9 mouse cellular contexts compared by ENCODE assay signal in the genomic region with DNA sequence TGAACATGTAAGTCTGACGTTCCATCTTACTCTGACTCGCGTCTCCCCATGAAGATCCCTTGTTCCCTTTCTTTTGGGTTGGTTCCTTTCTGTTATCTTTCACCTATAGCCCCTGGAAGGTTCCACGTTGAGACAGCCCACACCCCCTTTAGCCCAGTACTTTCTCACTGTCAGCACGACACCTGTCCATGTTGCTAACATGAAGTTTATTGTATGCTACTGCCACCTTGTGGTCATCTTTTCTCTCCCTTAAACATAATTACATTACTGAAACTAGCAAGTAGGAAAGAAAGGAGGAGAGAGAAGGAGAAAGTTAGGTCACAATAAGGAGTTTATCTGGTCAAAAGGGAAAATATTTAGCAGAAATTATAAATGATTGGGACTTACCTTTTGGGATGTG. TPM values are rescaled to one million over a fixed set of nuclear protein-coding genes. Genes with fewer than 3 reads are reported as not detected.
DNase-seq lines count a peak whose midpoint lies in the region; ATAC-seq and TF ChIP-seq lines count a peak whose summit lies in the region.
"Had no signal": no experiment of that assay in that cellular context is flagged by ENCODE, and none has a peak within 500 bp of the region (broad histone marks: within the 10 kb centered on the region; RNA-seq: fewer than 3 reads in every experiment).

No protein-coding gene starts in this region.

- H3K36me3 ChIP-seq in embryonic facial prominence, embryonic 11.5 days (replicated peaks; ENCODE audit: control insufficient read depth, insufficient read depth, low read depth, low read length): no peaks in the 10 kb centered on the region
- peaks cover 9% of the 10 kb centered on the region for H3K36me3 ChIP-seq in embryonic facial prominence, embryonic 10.5 days (replicated peaks)
- no peaks in the 10 kb centered on the region for H3K36me3 ChIP-seq in limb, embryonic 14.5 days (ENCODE audit: control insufficient read depth, insufficient read depth, low read length)
- H3K36me3 ChIP-seq in limb, embryonic 10.5 days: peaks cover 8% of the 10 kb centered on the region
- H3K36me3 ChIP-seq in forebrain, postnatal 0 days (ENCODE audit: insufficient read depth): no peaks in the 10 kb centered on the region
- H3K36me3 ChIP-seq: stomach, embryonic 15.5 days had no signal

- H3K27ac ChIP-seq in embryonic facial prominence, embryonic 11.5 days (replicated peaks; ENCODE audit: low read depth, low read length): no peak overlapping the region
- no peak overlapping the region for H3K27ac ChIP-seq in embryonic facial prominence, embryonic 10.5 days (replicated peaks)
- H3K27ac ChIP-seq in limb, embryonic 14.5 days (replicated peaks; ENCODE audit: low read depth, low read length): no peak overlapping the region
- no peak overlapping the region for H3K27ac ChIP-seq in limb, embryonic 10.5 days
- no peak overlapping the region for H3K27ac ChIP-seq in forebrain, postnatal 0 days (ENCODE audit: low read depth, low read length)
- H3K27ac ChIP-seq: stomach, embryonic 15.5 days had no signal

- no peaks in the 10 kb centered on the region for H3K4me1 ChIP-seq in embryonic facial prominence, embryonic 11.5 days (ENCODE audit: control insufficient read depth, insufficient read depth, low read length)
- no peaks in the 10 kb centered on the region for H3K4me1 ChIP-seq in embryonic facial prominence, embryonic 10.5 days
- no peaks in the 10 kb centered on the region for H3K4me1 ChIP-seq in limb, embryonic 14.5 days (ENCODE audit: control insufficient read depth, insufficient read depth, low read length)
- no peaks in the 10 kb centered on the region for H3K4me1 ChIP-seq in limb, embryonic 10.5 days
- no peaks in the 10 kb centered on the region for H3K4me1 ChIP-seq in forebrain, postnatal 0 days (ENCODE audit: insufficient read depth)
- H3K4me1 ChIP-seq: stomach, embryonic 15.5 days had no signal

- no peak overlapping the region for H3K4me3 ChIP-seq in embryonic facial prominence, embryonic 11.5 days (ENCODE audit: low read depth, low read length)
- H3K4me3 ChIP-seq in embryonic facial prominence, embryonic 10.5 days: no peak overlapping the region
- H3K4me3 ChIP-seq in limb, embryonic 14.5 days (replicated peaks; ENCODE audit: low read length): no peak overlapping the region
- H3K4me3 ChIP-seq in limb, embryonic 10.5 days: no peak overlapping the region
- H3K4me3 ChIP-seq in forebrain, postnatal 0 days (ENCODE audit: low read depth, low read length): no peak overlapping the region
- H3K4me3 ChIP-seq: stomach, embryonic 15.5 days had no signal

- peak; percentile 57 for DNase-seq in embryonic facial prominence, embryonic 11.5 days (ENCODE audit: low spot score)
- DNase-seq in embryonic facial prominence, embryonic 10.5 days (ENCODE audit: low spot score): no peak
- DNase-seq in limb, embryonic 14.5 days (ENCODE audit: low spot score): peak; percentile 43
- no peak for DNase-seq in limb, embryonic 10.5 days (ENCODE audit: low spot score)
- DNase-seq in MN1 (ENCODE audit: low spot score): peak; percentile 44
- peak; percentile 69 for DNase-seq in forebrain, postnatal 0 days
- DNase-seq in testis, postnatal 10 days (ENCODE audit: low spot score): no peak
- no peak for DNase-seq in spleen, adult 18-20 months

- no peak overlapping the region for H3K4me2 ChIP-seq in embryonic facial prominence, embryonic 11.5 days (ENCODE audit: low read depth, low read length)
- no peak overlapping the region for H3K4me2 ChIP-seq in limb, embryonic 14.5 days (replicated peaks; ENCODE audit: low read depth, low read length, severe bottlenecking)
- H3K4me2 ChIP-seq in forebrain, postnatal 0 days (ENCODE audit: low read depth): no peak overlapping the region
- H3K4me2 ChIP-seq: stomach, embryonic 15.5 days had no signal

- ATAC-seq in embryonic facial prominence, embryonic 11.5 days (replicated peaks; ENCODE audit: insufficient number of reproducible peaks, low FRiP score, low TSS enrichment, low read depth): no peak
- no peak for ATAC-seq in limb, embryonic 14.5 days (ENCODE audit: low FRiP score, low read depth)
- ATAC-seq in forebrain, postnatal 0 days: peak; percentile 50; the same call in 1 of the 2 replicates

- TF ChIP-seq POLR2A in limb, embryonic 14.5 days (IDR thresholded peaks at IDR 0.05; ENCODE audit: borderline replicate concordance, extremely low read depth, insufficient read depth, insufficient read length): no peak

- no peak overlapping the region for H3K9ac ChIP-seq in embryonic facial prominence, embryonic 11.5 days (replicated peaks; ENCODE audit: low read length)
- no peak overlapping the region for H3K9ac ChIP-seq in limb, embryonic 14.5 days (ENCODE audit: low read depth, low read length, severe bottlenecking)
- H3K9ac ChIP-seq in forebrain, postnatal 0 days: no peak overlapping the region
- H3K9ac ChIP-seq: stomach, embryonic 15.5 days had no signal

- WGBS in embryonic facial prominence, embryonic 11.5 days: 50% methylated on average over 5 of the region's 5 CpGs
- 53% methylated on average over 5 of the region's 5 CpGs for WGBS in embryonic facial prominence, embryonic 10.5 days
- WGBS in limb, embryonic 14.5 days: 38% methylated on average over 5 of the region's 5 CpGs
- WGBS in limb, embryonic 10.5 days: 51% methylated on average over 5 of the region's 5 CpGs
- WGBS in forebrain, postnatal 0 days: 37% methylated on average over 5 of the region's 5 CpGs

- peak; percentile 65 for TF ChIP-seq CTCF in forebrain, postnatal 0 days (IDR thresholded peaks at IDR 0.05; ENCODE audit: low read depth)

- no peaks in the 10 kb centered on the region for H3K9me3 ChIP-seq in embryonic facial prominence, embryonic 11.5 days (replicated peaks; ENCODE audit: control insufficient read depth, low read length)
- no peaks in the 10 kb centered on the region for H3K9me3 ChIP-seq in embryonic facial prominence, embryonic 10.5 days
- no peaks in the 10 kb centered on the region for H3K9me3 ChIP-seq in limb, embryonic 14.5 days (ENCODE audit: control insufficient read depth, low read length)
- no peaks in the 10 kb centered on the region for H3K9me3 ChIP-seq in limb, embryonic 10.5 days (replicated peaks)
- no peaks in the 10 kb centered on the region for H3K9me3 ChIP-seq in forebrain, postnatal 0 days (ENCODE audit: low read length)
- H3K9me3 ChIP-seq: stomach, embryonic 15.5 days had no signal

- no peaks in the 10 kb centered on the region for H3K27me3 ChIP-seq in embryonic facial prominence, embryonic 11.5 days (ENCODE audit: control insufficient read depth, insufficient read depth, low read length)
- peaks cover 47% of the 10 kb centered on the region for H3K27me3 ChIP-seq in embryonic facial prominence, embryonic 10.5 days (replicated peaks; ENCODE audit: low read depth, poor library complexity, severe bottlenecking)
- H3K27me3 ChIP-seq in limb, embryonic 14.5 days (ENCODE audit: control insufficient read depth, insufficient read depth, low read length): no peaks in the 10 kb centered on the region
- peaks cover 21% of the 10 kb centered on the region; the same call in 1 of the 2 replicates for H3K27me3 ChIP-seq in limb, embryonic 10.5 days (ENCODE audit: low read depth, poor library complexity, severe bottlenecking)
- H3K27me3 ChIP-seq in forebrain, postnatal 0 days (ENCODE audit: insufficient read depth, low read length): no peaks in the 10 kb centered on the region
- H3K27me3 ChIP-seq: stomach, embryonic 15.5 days had no signal

RNA-seq across cellular contexts. Expression of gene Magee1, which starts 16.0 kb away (rescaled TPM):
- polyA plus RNA-seq in embryonic facial prominence, embryonic 11.5 days (2014; fragmentation: Nextera tagmentation; extraction: Ambion mirVana): 14.8 and 18.4 TPM in 2 replicates
- 22.7 and 24.6 TPM in 2 replicates for polyA plus RNA-seq in embryonic facial prominence, embryonic 10.5 days (2016; fragmentation: Nextera tagmentation; extraction: Ambion mirVana)
- polyA plus RNA-seq in limb, embryonic 14.5 days (2012; rRNA removed): 19.3 and 23.9 TPM in 2 replicates
- 15.3 and 18.2 TPM in 2 replicates for polyA plus RNA-seq in limb, embryonic 14.5 days (2014; fragmentation: Nextera tagmentation; extraction: Ambion mirVana)
- 13.3 and 19.2 TPM in 2 replicates for polyA plus RNA-seq in limb, embryonic 10.5 days (2016; fragmentation: Nextera tagmentation; extraction: Ambion mirVana)
- 126 and 172 TPM in 2 replicates for total RNA-seq in forebrain, postnatal 0 days (2014; rRNA removed)
- polyA plus RNA-seq in forebrain, postnatal 0 days (2015; fragmentation: Nextera tagmentation; extraction: Ambion mirVana): 129 and 183 TPM in 2 replicates

RNA-seq across cellular contexts. Expression of gene Pbdc1, which starts 24.6 kb away (rescaled TPM):
- polyA plus RNA-seq in embryonic facial prominence, embryonic 11.5 days (2014; fragmentation: Nextera tagmentation; extraction: Ambion mirVana): 76.1 and 78.9 TPM in 2 replicates
- 84.9 and 88.9 TPM in 2 replicates for polyA plus RNA-seq in embryonic facial prominence, embryonic 10.5 days (2016; fragmentation: Nextera tagmentation; extraction: Ambion mirVana)
- polyA plus RNA-seq in limb, embryonic 14.5 days (2012; rRNA removed): 24.1 and 25.0 TPM in 2 replicates
- 50.7 and 68.4 TPM in 2 replicates for polyA plus RNA-seq in limb, embryonic 14.5 days (2014; fragmentation: Nextera tagmentation; extraction: Ambion mirVana)
- polyA plus RNA-seq in limb, embryonic 10.5 days (2016; fragmentation: Nextera tagmentation; extraction: Ambion mirVana): 89.4 and 92.1 TPM in 2 replicates
- total RNA-seq in forebrain, postnatal 0 days (2014; rRNA removed): 14.4 and 24.0 TPM in 2 replicates
- polyA plus RNA-seq in forebrain, postnatal 0 days (2015; fragmentation: Nextera tagmentation; extraction: Ambion mirVana): 28.2 and 35.1 TPM in 2 replicates

Comparison
In these comparisons a context has a peak if more than half of its experiments do, and no peak if none do; other contexts are left out.
1. DNase-seq: peak in embryonic facial prominence, embryonic 11.5 days (single experiment), limb, embryonic 14.5 days (single experiment), MN1 (single experiment) and forebrain, postnatal 0 days (single experiment); none in embryonic facial prominence, embryonic 10.5 days (single experiment), limb, embryonic 10.5 days (single experiment), testis, postnatal 10 days (single experiment) and spleen, adult 18-20 months (0 of 2).